Comparison of ENCODE assay signal across 7 mouse cellular contexts in the genomic region with DNA sequence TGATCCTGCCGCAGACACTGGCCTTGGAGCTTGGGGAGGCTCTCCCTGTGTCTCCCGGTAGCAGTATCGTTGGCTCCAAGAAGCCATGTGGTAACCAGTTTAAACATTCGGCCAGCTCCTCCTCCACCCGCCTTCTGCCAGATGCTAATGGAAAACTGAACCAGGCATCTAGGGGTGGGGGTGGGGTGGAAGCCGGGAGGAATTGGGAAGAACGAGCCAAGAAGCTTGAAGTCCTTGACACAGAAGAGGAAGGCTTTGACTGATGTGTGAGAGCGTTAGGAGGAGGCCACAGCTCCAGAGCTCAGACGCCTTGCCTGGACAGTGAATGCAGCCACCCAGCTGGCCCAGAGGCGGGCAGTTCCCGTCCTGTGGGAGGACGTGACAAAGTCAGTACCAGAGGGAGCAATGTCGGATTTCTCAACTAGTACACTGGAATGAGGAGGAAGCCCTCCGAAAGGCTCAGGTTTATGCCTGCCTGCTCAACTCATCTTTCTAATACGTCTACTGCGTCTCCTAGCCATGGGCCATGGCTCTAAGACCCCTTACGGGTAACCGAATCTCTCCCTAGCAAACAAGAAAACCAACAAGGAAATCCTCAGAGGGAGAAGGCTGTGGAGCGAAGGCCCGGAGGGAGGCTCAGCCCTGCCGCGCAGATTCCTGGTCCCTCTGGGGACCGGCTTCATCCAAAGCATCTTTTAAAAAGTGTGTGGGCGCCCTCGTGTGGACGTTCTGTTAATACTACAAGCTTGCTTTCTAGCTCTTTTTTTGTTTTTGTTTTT. TPM values are rescaled to one million over a fixed set of nuclear protein-coding genes. Genes with fewer than 3 reads are reported as not detected.
DNase-seq lines count a peak whose midpoint lies in the region; ATAC-seq and TF ChIP-seq lines count a peak whose summit lies in the region.

No protein-coding gene starts in this region.

- H3K27me3 ChIP-seq in intestine, postnatal 0 days (replicated peaks; ENCODE audit: control insufficient read depth, insufficient read depth, low read length) = no peaks in the 10 kb centered on the region; the same call in 1 of the 2 replicates
- no peaks in the 10 kb centered on the region for H3K27me3 ChIP-seq in limb, embryonic 10.5 days (ENCODE audit: low read depth, poor library complexity, severe bottlenecking)
- H3K27me3 ChIP-seq in midbrain, embryonic 14.5 days (ENCODE audit: control insufficient read depth, insufficient read depth, low read length) = no peaks in the 10 kb centered on the region
- no peaks in the 10 kb centered on the region for H3K27me3 ChIP-seq in splenic B cell, adult 2 months (ENCODE audit: control insufficient read depth, insufficient read depth, low read length, poor library complexity, severe bottlenecking)

- peak; percentile 77 for TF ChIP-seq CTCF in intestine, postnatal 0 days (IDR thresholded peaks at IDR 0.05; ENCODE audit: low read depth)

- H3K4me2 ChIP-seq in intestine, postnatal 0 days (replicated peaks; ENCODE audit: low read depth) = peak overlapping the region; percentile 58
- H3K4me2 ChIP-seq in midbrain, embryonic 14.5 days (ENCODE audit: low read length) = peak overlapping the region; percentile 57

- 0 out of 2 replicates have a peak, but pooled peaks cover 2% of the 10 kb centered on the region for H3K4me1 ChIP-seq in intestine, postnatal 0 days (replicated peaks; ENCODE audit: control insufficient read depth, insufficient read depth, low read length)
- H3K4me1 ChIP-seq in limb, embryonic 10.5 days = peaks cover 53% of the 10 kb centered on the region
- peaks cover 35% of the 10 kb centered on the region for H3K4me1 ChIP-seq in midbrain, embryonic 14.5 days (ENCODE audit: control insufficient read depth, insufficient read depth, low read length)

- peak overlapping the region; percentile 14; the same call in 1 of the 2 replicates for H3K4me3 ChIP-seq in intestine, postnatal 0 days (ENCODE audit: low read depth, low read length)
- peak overlapping the region; percentile 51 for H3K4me3 ChIP-seq in limb, embryonic 10.5 days
- peak overlapping the region; percentile 32 for H3K4me3 ChIP-seq in midbrain, embryonic 14.5 days (replicated peaks; ENCODE audit: low read depth, low read length)

- no peaks in the 10 kb centered on the region for H3K9me3 ChIP-seq in intestine, postnatal 0 days (ENCODE audit: control insufficient read depth)
- no peaks in the 10 kb centered on the region for H3K9me3 ChIP-seq in limb, embryonic 10.5 days (replicated peaks)
- no peaks in the 10 kb centered on the region for H3K9me3 ChIP-seq in midbrain, embryonic 14.5 days (ENCODE audit: control insufficient read depth, low read length)

- intact Hi-C loops in gastrocnemius, postnatal 36 days (cut with DNase I) = no loop called here

- DNase-seq in adrenal gland, postnatal 10 days = peak; percentile 91
- peak; percentile 96 for DNase-seq in embryo, embryonic 11 days
- peak; percentile 78 to 87 for DNase-seq in gastrocnemius, postnatal 36 days
- peak; percentile 90 for DNase-seq in limb, embryonic 10.5 days (ENCODE audit: low spot score)
- DNase-seq in midbrain, embryonic 14.5 days = peak; percentile 97
- peak; percentile 31 for DNase-seq in splenic B cell, adult 2 months (ENCODE audit: low read depth, low spot score)

- H3K9ac ChIP-seq in intestine, postnatal 0 days (ENCODE audit: low read depth, low read length) = peak overlapping the region; percentile 37
- H3K9ac ChIP-seq in midbrain, embryonic 14.5 days (replicated peaks; ENCODE audit: low read length) = peak overlapping the region; percentile 53

- no peaks in the 10 kb centered on the region for H3K36me3 ChIP-seq in intestine, postnatal 0 days (ENCODE audit: control insufficient read depth, insufficient read depth)
- no peaks in the 10 kb centered on the region for H3K36me3 ChIP-seq in limb, embryonic 10.5 days
- H3K36me3 ChIP-seq in midbrain, embryonic 14.5 days (ENCODE audit: control insufficient read depth, insufficient read depth, low read length) = no peaks in the 10 kb centered on the region
- H3K36me3 ChIP-seq in splenic B cell, adult 2 months (ENCODE audit: control insufficient read depth, insufficient read depth, low read length, poor library complexity, severe bottlenecking) = no peaks in the 10 kb centered on the region

- WGBS in intestine, postnatal 0 days = 6% methylated on average over 26 of the region's 26 CpGs
- WGBS in limb, embryonic 10.5 days = 1% methylated on average over 26 of the region's 26 CpGs
- WGBS in midbrain, embryonic 14.5 days = under 1% methylated on average over 26 of the region's 26 CpGs

- peak; percentile 26; the same call in 1 of the 2 replicates for ATAC-seq in intestine, postnatal 0 days
- peak; percentile 53; the same call in 1 of the 2 replicates for ATAC-seq in midbrain, embryonic 14.5 days (ENCODE audit: low FRiP score, low TSS enrichment)

- peak overlapping the region; percentile 83 for H3K27ac ChIP-seq in intestine, postnatal 0 days (ENCODE audit: low read depth, low read length)
- H3K27ac ChIP-seq in limb, embryonic 10.5 days = peak overlapping the region; percentile 97
- peak overlapping the region; percentile 88 for H3K27ac ChIP-seq in midbrain, embryonic 14.5 days (replicated peaks; ENCODE audit: low read depth, low read length)

RNA-seq across cellular contexts. Expression of a gene that starts 32.0 kb away (rescaled TPM):
- 1 to 10 TPM; 3.8 to 5.1 TPM for total RNA-seq in adrenal gland, postnatal 10 days (2021)
- total RNA-seq in gastrocnemius, postnatal 36 days (2021) = under 1 TPM; 0.26 to 0.59 TPM
- polyA plus RNA-seq in intestine, postnatal 0 days (2015; fragmentation: Nextera tagmentation; extraction: Ambion mirVana) = 30.9 and 31.4 TPM in 2 replicates
- not detected in 2 replicates for polyA plus RNA-seq in limb, embryonic 10.5 days (2016; fragmentation: Nextera tagmentation; extraction: Ambion mirVana)
- polyA plus RNA-seq in midbrain, embryonic 14.5 days (2014; fragmentation: Nextera tagmentation; extraction: Ambion mirVana) = not detected in 2 replicates

RNA-seq across cellular contexts. Expression of a gene that starts 44.0 kb away (rescaled TPM):
- total RNA-seq in adrenal gland, postnatal 10 days (2021) = under 1 TPM; 0.30 to 0.58 TPM
- under 1 TPM in 1 of 2 experiments, not detected in 1; 0.22 TPM for total RNA-seq in gastrocnemius, postnatal 36 days (2021)
- polyA plus RNA-seq in intestine, postnatal 0 days (2015; fragmentation: Nextera tagmentation; extraction: Ambion mirVana) = 26.2 and 33.1 TPM in 2 replicates
- polyA plus RNA-seq in limb, embryonic 10.5 days (2016; fragmentation: Nextera tagmentation; extraction: Ambion mirVana) = not detected in 2 replicates
- not detected in 2 replicates for polyA plus RNA-seq in midbrain, embryonic 14.5 days (2014; fragmentation: Nextera tagmentation; extraction: Ambion mirVana)

Comparison
In these comparisons a context has a peak if more than half of its experiments do, and no peak if none do; other contexts are left out.
1. Peak in every context shown above with its lines: DNase-seq, ATAC-seq, H3K4me3 ChIP-seq and H3K27ac ChIP-seq.
2. DNase-seq: peak in every context shown above with its lines; median percentile 97 in midbrain, embryonic 14.5 days; 96 in embryo, embryonic 11 days; 91 in adrenal gland, postnatal 10 days; 90 in limb, embryonic 10.5 days; 82 in gastrocnemius, postnatal 36 days; 31 in splenic B cell, adult 2 months.
3. RNA of a gene that starts 32.0 kb away (polyA plus RNA-seq): 30.9 to 31.4 TPM in intestine, postnatal 0 days; not detected in limb, embryonic 10.5 days and not detected in midbrain, embryonic 14.5 days; every median in the first group is over 10 times any median in the second.
4. RNA of a gene that starts 44.0 kb away (polyA plus RNA-seq): 26.2 to 33.1 TPM in intestine, postnatal 0 days; not detected in limb, embryonic 10.5 days and not detected in midbrain, embryonic 14.5 days; every median in the first group is over 10 times any median in the second.